Mouse (Mus musculus) myocyte (in vitro differentiated cells): Measurements from ENCODE around the gene Nkap. TPM values are rescaled to one million over a fixed set of nuclear protein-coding genes. Genes with fewer than 3 reads are reported as not detected.

Experiments used
- H3K27me3 ChIP-seq: one replicate; pipeline ENCODE4 v1.6.1; 2011; ENCODE audit not compliant: control insufficient read depth, insufficient read depth, insufficient read length
- H3K36me3 ChIP-seq: one replicate; pipeline ENCODE4 v1.6.1; 2011; ENCODE audit not compliant: control insufficient read depth, insufficient read depth
- H3K4me2 ChIP-seq: one replicate; pipeline ENCODE4 v1.6.1; 2011; ENCODE audit warnings: low read depth, control low read depth
- H3K4me3 ChIP-seq: one replicate; pipeline ENCODE4 v1.5.1; 2011; ENCODE audit warnings: mild to moderate bottlenecking, control low read depth, moderate library complexity
- H3K79me2 ChIP-seq: one replicate; pipeline ENCODE4 v1.6.1; 2011; ENCODE audit not compliant: control insufficient read depth, insufficient read depth
- H3ac ChIP-seq: one replicate; pipeline ENCODE4 v1.6.1; 2011; ENCODE audit not compliant: control insufficient read depth, insufficient read length
- CEBPB ChIP-seq: IDR thresholded peaks from 2 replicates; pipeline ENCODE4 v1.6.1; 2011; ENCODE audit warnings: mild to moderate bottlenecking, moderate library complexity; ENCODE audit not compliant: poor library complexity, insufficient read depth, severe bottlenecking
- E2F4 ChIP-seq: IDR thresholded peaks from one replicate; pipeline ENCODE4 v1.6.1; 2011; ENCODE audit warnings: mild to moderate bottlenecking, control low read depth, moderate library complexity; ENCODE audit not compliant: insufficient read depth
- MAX ChIP-seq: IDR thresholded peaks from one replicate; pipeline ENCODE4 v1.6.1; 2011; ENCODE audit warnings: low read depth, mild to moderate bottlenecking, control low read depth
- MYOD1 ChIP-seq, 3 experiments: IDR thresholded peaks; one replicate each; pipeline ENCODE4 v1.6.1; 2011; ENCODE audit warnings: control low read depth in 2 of 3, low read depth in 2 of 3, mild to moderate bottlenecking in 2 of 3, moderate library complexity in 1 of 3; ENCODE audit not compliant: insufficient read length in 2 of 3, control insufficient read depth in 1 of 3
- MYOG ChIP-seq, 3 experiments: IDR thresholded peaks; one replicate each; pipeline ENCODE4 v1.6.1; 2011; ENCODE audit warnings: control low read depth in 2 of 3, low read depth in 2 of 3, mild to moderate bottlenecking in 2 of 3; ENCODE audit not compliant: insufficient read length in 2 of 3, control insufficient read depth in 1 of 3, insufficient read depth in 1 of 3
- POLR2A ChIP-seq: IDR thresholded peaks from one replicate; pipeline ENCODE4 v1.6.1; 2011; ENCODE audit warnings: low read depth, mild to moderate bottlenecking, control low read depth, moderate library complexity; ENCODE audit not compliant: insufficient read length
- POLR2AphosphoS2 ChIP-seq: IDR thresholded peaks from one replicate; pipeline ENCODE4 v1.6.1; 2011; ENCODE audit warnings: low read depth, control low read depth; ENCODE audit not compliant: insufficient read length
- REST ChIP-seq: IDR thresholded peaks from one replicate; pipeline ENCODE4 v1.6.1; 2011; ENCODE audit warnings: mild to moderate bottlenecking, control low read depth, moderate library complexity; ENCODE audit not compliant: insufficient read depth, insufficient read length
- SRF ChIP-seq: IDR thresholded peaks from one replicate; pipeline ENCODE4 v1.6.1; 2011; ENCODE audit warnings: low read depth; ENCODE audit not compliant: control insufficient read depth, insufficient read length
- TCF12 ChIP-seq: IDR thresholded peaks from one replicate; pipeline ENCODE4 v1.6.1; 2011; ENCODE audit warnings: mild to moderate bottlenecking, control low read depth; ENCODE audit not compliant: poor library complexity, insufficient read depth, severe bottlenecking
- TCF3 ChIP-seq: IDR thresholded peaks from one replicate; pipeline ENCODE4 v1.6.1; 2011; ENCODE audit warnings: low read depth, control low read depth; ENCODE audit not compliant: insufficient read length
- USF1 ChIP-seq: IDR thresholded peaks from one replicate; pipeline ENCODE4 v1.6.1; 2011; ENCODE audit warnings: low read depth, mild to moderate bottlenecking, control low read depth, moderate library complexity
- polyA plus RNA-seq: library from polyadenylated mRNA; unstranded; fragments of >200 nt; fragmentation: generic; extraction: Trizol; gene quantifications from one replicate; pipeline ENCODE4 v1.2.1, GENCODE M21; 2012; ENCODE audit warnings: missing spikeins

Gene Nkap
- polyA plus RNA-seq, 1 experiment = 2.3 TPM

DNA sequence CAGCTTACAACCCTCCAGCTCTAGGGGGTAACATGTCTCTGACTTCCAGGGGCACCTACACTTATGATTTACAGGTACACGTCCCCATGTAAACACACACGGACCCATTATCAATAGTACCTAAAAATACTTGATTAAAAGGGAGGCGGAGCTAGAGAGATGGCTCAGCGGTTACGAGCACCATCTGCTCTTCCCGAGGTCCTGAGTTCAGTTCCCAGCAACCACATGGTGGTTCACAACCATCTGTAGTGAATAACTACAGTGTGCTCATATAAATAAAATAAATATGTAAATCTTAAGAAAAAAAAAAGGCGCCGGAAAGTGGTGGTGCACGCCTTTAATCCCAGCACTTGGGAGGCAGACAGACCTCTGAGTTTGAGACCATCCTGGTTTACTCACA lies 40.9 kb upstream of the Nkap start:
- H3ac ChIP-seq = no peak overlapping the region
- TF ChIP-seq POLR2A = no peak
- TF ChIP-seq USF1 = no peak
- TF ChIP-seq MYOG (IDR thresholded peaks at IDR 0.05; ENCODE audit: control insufficient read depth in 1 of 3, insufficient read depth in 1 of 3, insufficient read length in 2 of 3, low read depth in 2 of 3) = no peak
- TF ChIP-seq MYOD1 (IDR thresholded peaks at IDR 0.05; ENCODE audit: control insufficient read depth in 1 of 3, insufficient read length in 2 of 3, low read depth in 2 of 3) = no peak
- no peak for TF ChIP-seq SRF
- TF ChIP-seq CEBPB = no peak
- no peak for TF ChIP-seq MAX
- no peak for TF ChIP-seq REST
- no peak for TF ChIP-seq TCF3
- no peak for TF ChIP-seq TCF12
- no peak for TF ChIP-seq POLR2AphosphoS2
- TF ChIP-seq E2F4 = no peak
- H3K4me2 ChIP-seq = peak overlapping the region; percentile 66
- peaks cover 11% of the 10 kb centered on the region for H3K36me3 ChIP-seq
- no peaks in the 10 kb centered on the region for H3K27me3 ChIP-seq
- peaks cover 22% of the 10 kb centered on the region for H3K79me2 ChIP-seq
- H3K4me3 ChIP-seq = peak overlapping the region; percentile 94

DNA sequence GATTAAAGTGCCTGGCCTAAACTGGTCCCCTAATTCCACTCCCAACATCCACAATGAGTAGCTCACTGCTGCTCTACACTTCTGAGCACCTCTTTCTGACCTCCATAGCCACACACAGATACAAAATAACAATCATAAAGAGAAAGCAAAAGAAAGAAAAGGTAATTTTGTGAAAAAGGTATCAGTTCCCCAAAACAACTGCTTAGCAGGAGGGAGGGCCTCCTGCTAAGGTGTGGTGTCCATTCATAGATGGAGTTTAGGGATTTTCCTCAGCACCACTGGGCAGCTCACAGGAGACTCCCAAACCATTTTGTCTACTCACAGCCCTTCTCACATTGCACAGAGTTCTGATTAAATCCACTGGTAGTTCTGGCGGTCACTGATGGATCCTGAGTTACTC lies 37.8 kb upstream of the Nkap start:
- H3ac ChIP-seq = no peak overlapping the region
- H3K4me2 ChIP-seq = no peak overlapping the region
- TF ChIP-seq TCF3 (no peak), CEBPB (no peak), POLR2A (no peak), MAX (no peak), MYOG (IDR thresholded peaks at IDR 0.05; ENCODE audit: control insufficient read depth in 1 of 3, insufficient read depth in 1 of 3, insufficient read length in 2 of 3, low read depth in 2 of 3) (no peak), POLR2AphosphoS2 (no peak), USF1 (no peak), SRF (no peak), TCF12 (no peak), REST (no peak), E2F4 (no peak), MYOD1 (IDR thresholded peaks at IDR 0.05; ENCODE audit: control insufficient read depth in 1 of 3, insufficient read length in 2 of 3, low read depth in 2 of 3) (no peak)
- H3K27me3 ChIP-seq = no peaks in the 10 kb centered on the region
- no peak overlapping the region for H3K4me3 ChIP-seq
- no peaks in the 10 kb centered on the region for H3K36me3 ChIP-seq
- peaks cover 11% of the 10 kb centered on the region for H3K79me2 ChIP-seq

DNA sequence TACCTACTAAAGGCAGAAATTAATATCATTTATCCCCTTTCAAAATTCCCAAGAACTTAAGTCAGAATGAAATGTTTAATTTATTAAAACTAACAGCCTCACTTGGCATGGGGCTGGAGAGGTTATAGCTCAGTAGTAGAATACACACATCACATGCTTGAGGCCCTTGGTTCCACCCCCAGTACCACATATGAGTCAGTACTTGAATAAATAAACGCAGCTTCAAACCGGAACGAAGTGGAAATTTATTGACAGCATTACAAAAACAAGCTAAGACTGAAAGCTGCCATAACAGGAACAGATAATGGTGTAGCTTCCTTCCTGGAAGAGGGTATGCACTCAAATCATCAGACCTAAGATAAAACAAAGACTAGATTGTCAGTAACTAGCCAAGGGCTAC lies 35.1 kb upstream of the Nkap start:
- Histone ChIP-seq H3K4me2 (no peak overlapping the region), H3ac (no peak overlapping the region), H3K4me3 (no peak overlapping the region), H3K36me3 (no peaks in the 10 kb centered on the region), H3K27me3 (no peaks in the 10 kb centered on the region), H3K79me2 (no peaks in the 10 kb centered on the region)
- no peak for TF ChIP-seq TCF12
- no peak for TF ChIP-seq USF1
- TF ChIP-seq POLR2A = no peak

DNA sequence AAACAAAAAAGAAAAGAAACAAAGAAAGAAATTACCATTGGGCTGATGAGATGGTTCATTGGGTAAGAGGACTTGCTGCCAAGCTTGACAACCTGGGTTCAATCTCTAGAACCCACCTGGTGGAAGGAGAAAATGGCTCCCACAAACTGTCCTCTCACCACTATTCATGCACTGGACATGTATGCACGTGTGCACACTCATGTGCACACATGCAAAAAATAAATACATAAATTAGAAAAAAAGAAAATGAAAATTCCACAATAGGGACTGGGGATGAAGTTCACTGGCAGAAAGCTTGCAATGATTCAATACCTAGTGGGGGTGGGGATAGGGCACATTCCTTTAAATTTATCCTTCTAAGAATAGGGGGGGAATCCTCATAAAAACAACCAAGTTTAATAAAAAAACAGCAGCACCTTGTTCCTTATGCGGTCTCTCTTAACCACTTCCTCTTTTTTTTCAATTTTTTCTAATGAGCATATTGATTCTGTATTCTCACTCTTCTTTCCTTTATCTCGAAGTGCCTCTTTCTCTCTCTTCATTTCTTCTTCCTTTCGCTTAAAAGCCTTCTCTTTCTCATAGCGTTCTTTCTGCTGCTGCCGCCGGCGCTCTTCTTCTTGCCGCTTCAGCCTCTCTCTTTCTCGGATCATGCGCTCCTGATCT lies 31.4 kb upstream of the Nkap start:
- Histone ChIP-seq H3K79me2 (no peaks in the 10 kb centered on the region), H3K4me3 (no peak overlapping the region), H3K36me3 (peaks cover 5% of the 10 kb centered on the region), H3K27me3 (no peaks in the 10 kb centered on the region), H3ac (no peak overlapping the region), H3K4me2 (no peak overlapping the region)
- TF ChIP-seq MAX (no peak), TCF12 (no peak), E2F4 (no peak), MYOG (IDR thresholded peaks at IDR 0.05; ENCODE audit: control insufficient read depth in 1 of 3, insufficient read depth in 1 of 3, insufficient read length in 2 of 3, low read depth in 2 of 3) (no peak), MYOD1 (IDR thresholded peaks at IDR 0.05; ENCODE audit: control insufficient read depth in 1 of 3, insufficient read length in 2 of 3, low read depth in 2 of 3) (no peak), USF1 (no peak)

DNA sequence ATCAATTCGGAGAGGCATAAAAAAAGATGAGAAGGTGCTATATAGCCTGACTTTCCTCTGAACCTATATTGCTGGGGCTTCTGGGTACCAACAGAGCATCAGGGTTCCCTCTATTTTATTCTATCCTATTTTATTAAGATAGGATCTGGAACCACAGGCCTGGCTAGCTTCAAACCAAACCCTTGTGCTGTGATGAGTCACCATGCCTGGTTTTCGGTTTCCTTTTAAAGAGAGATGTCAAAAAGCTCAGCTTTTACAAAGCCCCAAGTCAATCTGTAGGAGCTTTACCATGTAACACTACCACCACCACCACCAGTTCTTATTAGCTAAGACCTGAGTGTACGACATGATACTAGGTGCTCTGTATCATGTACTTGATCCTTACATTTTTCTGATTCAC lies 27.9 kb upstream of the Nkap start:
- H3K79me2 ChIP-seq = no peaks in the 10 kb centered on the region
- H3ac ChIP-seq = no peak overlapping the region
- peaks cover 5% of the 10 kb centered on the region for H3K36me3 ChIP-seq
- no peak for TF ChIP-seq SRF
- TF ChIP-seq POLR2A = no peak
- TF ChIP-seq E2F4 = no peak
- no peak for TF ChIP-seq REST
- no peak for TF ChIP-seq TCF3
- TF ChIP-seq MAX = no peak
- no peak overlapping the region for H3K4me2 ChIP-seq
- no peak overlapping the region for H3K4me3 ChIP-seq
- H3K27me3 ChIP-seq = no peaks in the 10 kb centered on the region
